Mouse (Mus musculus): ENCODE data around the gene Pknox2.

The Pknox2 gene

GRCm38 (mm10) chr9:36942561-36942960 is 204.6 kb downstream of the Pknox2 start:
- DNase-seq (ENCODE audit: low spot score) = no peak

GRCm38 (mm10) chr9:36942131-36942530 is 205.1 kb downstream of the Pknox2 start:
- no peak for DNase-seq (ENCODE audit: low spot score)

- DNase-seq (ENCODE audit: low spot score) = no peak
Observed at GRCm38 (mm10) chr9:36941565-36941964, 205.6 kb downstream of the Pknox2 start.

GRCm38 (mm10) chr9:36938601-36939078 is 208.6 kb downstream of the Pknox2 start:
- DNase-seq (ENCODE audit: low spot score) = no peak

GRCm38 (mm10) chr9:36933813-36934493 is 213.3 kb downstream of the Pknox2 start:
- DNase-seq (ENCODE audit: low spot score) = peak; percentile 57

GRCm38 (mm10) chr9:36932950-36933812 is 214.0 kb downstream of the Pknox2 start:
- DNase-seq (ENCODE audit: low spot score) = no peak

- DNase-seq (ENCODE audit: low spot score) = no peak
Observed at GRCm38 (mm10) chr9:36931657-36932056, 215.6 kb downstream of the Pknox2 start.

- DNase-seq (ENCODE audit: low spot score) = no peak
Observed at GRCm38 (mm10) chr9:36923753-36924152, 223.5 kb downstream of the Pknox2 start.

- DNase-seq (ENCODE audit: low spot score) = no peak
Observed at GRCm38 (mm10) chr9:36921718-36922415, 225.3 kb downstream of the Pknox2 start.

- no peak for DNase-seq (ENCODE audit: low spot score)
Observed at GRCm38 (mm10) chr9:36919472-36919871, 227.7 kb downstream of the Pknox2 start.

- DNase-seq (ENCODE audit: low spot score) = no peak
Observed at GRCm38 (mm10) chr9:36918582-36918981, 228.6 kb downstream of the Pknox2 start.

GRCm38 (mm10) chr9:36916915-36917314 is 230.3 kb downstream of the Pknox2 start:
- DNase-seq (ENCODE audit: low spot score) = peak; percentile 67

- DNase-seq (ENCODE audit: low spot score) = peak; percentile 72
Observed at GRCm38 (mm10) chr9:36916362-36916761, 230.8 kb downstream of the Pknox2 start.

- no peak for DNase-seq (ENCODE audit: low spot score)
Observed at GRCm38 (mm10) chr9:36905452-36905851, 241.8 kb downstream of the Pknox2 start.

GRCm38 (mm10) chr9:36900464-36900863 is 246.7 kb downstream of the Pknox2 start:
- DNase-seq (ENCODE audit: low spot score) = no peak

- DNase-seq (ENCODE audit: low spot score) = peak; percentile 54
Observed at GRCm38 (mm10) chr9:36898560-36898959, 248.6 kb downstream of the Pknox2 start.

GRCm38 (mm10) chr9:36895009-36895693 is 252.1 kb downstream of the Pknox2 start:
- DNase-seq (ENCODE audit: low spot score) = peak; percentile 50

- DNase-seq (ENCODE audit: low spot score) = no peak
Observed at GRCm38 (mm10) chr9:36894242-36894641, 253.0 kb downstream of the Pknox2 start.

- no peak for DNase-seq (ENCODE audit: low spot score)
Observed at GRCm38 (mm10) chr9:36893413-36893990, 253.7 kb downstream of the Pknox2 start.

GRCm38 (mm10) chr9:36890552-36890951 is 256.7 kb downstream of the Pknox2 start:
- DNase-seq (ENCODE audit: low spot score) = no peak

GRCm38 (mm10) chr9:36885237-36885636 is 262.0 kb downstream of the Pknox2 start:
- DNase-seq (ENCODE audit: low spot score) = peak; percentile 12
